Mouse (Mus musculus): Measurements from ENCODE around the gene Lrrc51. TPM values are rescaled to one million over a fixed set of nuclear protein-coding genes. Genes with fewer than 3 reads are reported as not detected.
A peak's percentile ranks its signal among the peaks of the same experiment; 100 is the strongest.

Gene Lrrc51
- polyA plus RNA-seq, 1 experiment = 2.5 TPM

GRCm38 (mm10) chr7:101906287-101906681 lies 27.4 kb downstream of the Lrrc51 start, which contains the start of gene Tomt:
TSS of gene Tomt (minus strand) at chr7:101906359.
- no peak for DNase-seq (ENCODE audit: low read depth in 1 of 2, low spot score in 2 of 2)
- H3K36me3 ChIP-seq (ENCODE audit: control insufficient read depth, insufficient read depth, low read length) = peaks cover 8% of the 10 kb centered on the region
- TF ChIP-seq CTCF (IDR thresholded peaks at IDR 0.05; ENCODE audit: extremely low read depth, insufficient read depth, insufficient read length, insufficient replicate concordance) = no peak
- TF ChIP-seq POLR2A (IDR thresholded peaks at IDR 0.05; ENCODE audit: low read depth, low read length) = no peak
- H3K27ac ChIP-seq (ENCODE audit: insufficient read depth, low read length) = peak within 1 kb of the TSS; percentile 97
- H3K27me3 ChIP-seq (ENCODE audit: control insufficient read depth, insufficient read depth, low read length) = no peaks in the 10 kb centered on the region
- 2% methylated on average over 11 of the region's 11 CpGs for WGBS
- H3K4me1 ChIP-seq (ENCODE audit: control insufficient read depth, insufficient read depth, insufficient read length) = peaks cover 4% of the 10 kb centered on the region; the same call in 1 of the 2 replicates
- H3K4me3 ChIP-seq (ENCODE audit: extremely low read depth, insufficient read depth, insufficient read length) = peak within 1 kb of the TSS; percentile 82

- WGBS = under 1% methylated on average over 61 of the region's 61 CpGs
- peak within 1 kb of the TSS; percentile 97 for H3K27ac ChIP-seq (ENCODE audit: insufficient read depth, low read length)
- H3K4me1 ChIP-seq (ENCODE audit: control insufficient read depth, insufficient read depth, insufficient read length) = peaks cover 4% of the 10 kb centered on the region; the same call in 1 of the 2 replicates
- H3K27me3 ChIP-seq (ENCODE audit: control insufficient read depth, insufficient read depth, low read length) = no peaks in the 10 kb centered on the region
- peaks cover 6% of the 10 kb centered on the region for H3K36me3 ChIP-seq (ENCODE audit: control insufficient read depth, insufficient read depth, low read length)
- peak; percentile 98 to 100 for DNase-seq (ENCODE audit: low read depth in 1 of 2, low spot score in 2 of 2)
- H3K4me3 ChIP-seq (ENCODE audit: extremely low read depth, insufficient read depth, insufficient read length) = peak within 1 kb of the TSS; percentile 82
- peak; percentile 75 for TF ChIP-seq POLR2A (IDR thresholded peaks at IDR 0.05; ENCODE audit: low read depth, low read length)
- TF ChIP-seq CTCF (IDR thresholded peaks at IDR 0.05; ENCODE audit: extremely low read depth, insufficient read depth, insufficient read length, insufficient replicate concordance) = no peak
Measured at GRCm38 (mm10) chr7:101905561-101906286, 28.0 kb downstream of the Lrrc51 start, which contains the start of gene Lamtor1. TSS of gene Lamtor1 (plus strand) at chr7:101905904.

- Histone ChIP-seq H3K27ac (ENCODE audit: insufficient read depth, low read length) (no peak overlapping the region), H3K4me3 (ENCODE audit: extremely low read depth, insufficient read depth, insufficient read length) (no peak overlapping the region), H3K36me3 (ENCODE audit: control insufficient read depth, insufficient read depth, low read length) (no peaks in the 10 kb centered on the region), H3K4me1 (ENCODE audit: control insufficient read depth, insufficient read depth, insufficient read length) (peaks cover 4% of the 10 kb centered on the region; the same call in 1 of the 2 replicates), H3K27me3 (ENCODE audit: control insufficient read depth, insufficient read depth, low read length) (no peaks in the 10 kb centered on the region)
- DNase-seq (ENCODE audit: low read depth in 1 of 2, low spot score in 2 of 2) = no peak
- TF ChIP-seq CTCF (IDR thresholded peaks at IDR 0.05; ENCODE audit: extremely low read depth, insufficient read depth, insufficient read length, insufficient replicate concordance) = no peak
- TF ChIP-seq POLR2A (IDR thresholded peaks at IDR 0.05; ENCODE audit: low read depth, low read length) = no peak
Measured at GRCm38 (mm10) chr7:101902846-101903245, 30.8 kb downstream of the Lrrc51 start.

GRCm38 (mm10) chr7:101901969-101902368 lies 31.7 kb downstream of the Lrrc51 start:
- TF ChIP-seq POLR2A (IDR thresholded peaks at IDR 0.05; ENCODE audit: low read depth, low read length) (no peak), CTCF (IDR thresholded peaks at IDR 0.05; ENCODE audit: extremely low read depth, insufficient read depth, insufficient read length, insufficient replicate concordance) (no peak)
- Histone ChIP-seq H3K36me3 (ENCODE audit: control insufficient read depth, insufficient read depth, low read length) (no peaks in the 10 kb centered on the region), H3K27me3 (ENCODE audit: control insufficient read depth, insufficient read depth, low read length) (no peaks in the 10 kb centered on the region), H3K27ac (ENCODE audit: insufficient read depth, low read length) (no peak overlapping the region), H3K4me3 (ENCODE audit: extremely low read depth, insufficient read depth, insufficient read length) (no peak overlapping the region), H3K4me1 (ENCODE audit: control insufficient read depth, insufficient read depth, insufficient read length) (peaks cover 6% of the 10 kb centered on the region; the same call in 1 of the 2 replicates)
- no peak for DNase-seq (ENCODE audit: low read depth in 1 of 2, low spot score in 2 of 2)
- WGBS = 96% methylated on average over 10 of the region's 10 CpGs

GRCm38 (mm10) chr7:101900331-101901097 lies 33.2 kb downstream of the Lrrc51 start:
- no peak overlapping the region; the same call in 1 of the 2 replicates for H3K27ac ChIP-seq (ENCODE audit: insufficient read depth, low read length)
- no peaks in the 10 kb centered on the region for H3K36me3 ChIP-seq (ENCODE audit: control insufficient read depth, insufficient read depth, low read length)
- peaks cover 2% of the 10 kb centered on the region; the same call in 1 of the 2 replicates for H3K4me1 ChIP-seq (ENCODE audit: control insufficient read depth, insufficient read depth, insufficient read length)
- H3K4me3 ChIP-seq (ENCODE audit: extremely low read depth, insufficient read depth, insufficient read length) = no peak overlapping the region
- TF ChIP-seq POLR2A (IDR thresholded peaks at IDR 0.05; ENCODE audit: low read depth, low read length) = no peak
- no peak for TF ChIP-seq CTCF (IDR thresholded peaks at IDR 0.05; ENCODE audit: extremely low read depth, insufficient read depth, insufficient read length, insufficient replicate concordance)
- no peak for DNase-seq (ENCODE audit: low read depth in 1 of 2, low spot score in 2 of 2)
- no peaks in the 10 kb centered on the region for H3K27me3 ChIP-seq (ENCODE audit: control insufficient read depth, insufficient read depth, low read length)
- WGBS = 88% methylated on average over 16 of the region's 16 CpGs

GRCm38 (mm10) chr7:101896104-101897066 lies 37.3 kb downstream of the Lrrc51 start:
- peak; percentile 94 to 98 for DNase-seq (ENCODE audit: low read depth in 1 of 2, low spot score in 2 of 2)
- TF ChIP-seq CTCF (IDR thresholded peaks at IDR 0.05; ENCODE audit: extremely low read depth, insufficient read depth, insufficient read length, insufficient replicate concordance) (no peak), POLR2A (IDR thresholded peaks at IDR 0.05; ENCODE audit: low read depth, low read length) (peak; percentile 19; the same call in 1 of the 2 replicates)
- Histone ChIP-seq H3K36me3 (ENCODE audit: control insufficient read depth, insufficient read depth, low read length) (no peaks in the 10 kb centered on the region), H3K4me3 (ENCODE audit: extremely low read depth, insufficient read depth, insufficient read length) (peak overlapping the region; percentile 73), H3K27me3 (ENCODE audit: control insufficient read depth, insufficient read depth, low read length) (no peaks in the 10 kb centered on the region), H3K27ac (ENCODE audit: insufficient read depth, low read length) (peak overlapping the region; percentile 92), H3K4me1 (ENCODE audit: control insufficient read depth, insufficient read depth, insufficient read length) (peaks cover 2% of the 10 kb centered on the region; the same call in 1 of the 2 replicates)
- under 1% methylated on average over 57 of the region's 57 CpGs for WGBS
